Mouse (Mus musculus) hindbrain, embryonic 11.5 days (tissue): ENCODE data around the gene Tmprss4. TPM values are rescaled to one million over a fixed set of nuclear protein-coding genes. Genes with fewer than 3 reads are reported as not detected.

Experiments used
- ATAC-seq: fragments of 200-750 bp; cut with Nextera tagmentation; 2 replicates; pipeline ENCODE4 v1.8.0; 2017; ENCODE audit warnings: mild to moderate bottlenecking, moderate TSS enrichment, moderate library complexity; ENCODE audit not compliant: low FRiP score
- DNase-seq: peaks from one replicate; pipeline ENCODE4 v3.0.0-alpha.2; 2015; ENCODE audit warnings: low spot score
- H3K27ac ChIP-seq: fragments of 300-500 bp; sonication (generic); 2 replicates; pipeline ENCODE4 v1.5.1; 2014; ENCODE audit warnings: mild to moderate bottlenecking, low read depth, low read length
- H3K27me3 ChIP-seq: fragments of 300-500 bp; sonication (generic); 2 replicates; pipeline ENCODE4 v1.6.1; 2014; ENCODE audit warnings: mild to moderate bottlenecking, low read length, moderate library complexity, mixed read lengths; ENCODE audit not compliant: control insufficient read depth, insufficient read depth
- H3K36me3 ChIP-seq: fragments of 300-500 bp; sonication (generic); 2 replicates; pipeline ENCODE4 v1.6.1; 2014; ENCODE audit warnings: mild to moderate bottlenecking, low read length, moderate library complexity, mixed read lengths; ENCODE audit not compliant: control insufficient read depth, insufficient read depth
- H3K4me1 ChIP-seq: fragments of 300-500 bp; sonication (generic); replicated peaks from 2 replicates; pipeline ENCODE4 v1.6.1; 2014; ENCODE audit warnings: low read length, mixed read lengths; ENCODE audit not compliant: control insufficient read depth, insufficient read depth
- H3K4me2 ChIP-seq: fragments of 300-500 bp; sonication (generic); replicated peaks from 2 replicates; pipeline ENCODE4 v1.6.1; 2014; ENCODE audit warnings: mild to moderate bottlenecking, low read depth, low read length
- H3K4me3 ChIP-seq: fragments of 300-500 bp; sonication (generic); 2 replicates; pipeline ENCODE4 v1.5.1; 2014; ENCODE audit warnings: low read depth, low read length
- H3K9ac ChIP-seq: fragments of 300-500 bp; sonication (generic); 2 replicates; pipeline ENCODE4 v1.6.1; 2014; ENCODE audit warnings: low read depth, low read length
- H3K9me3 ChIP-seq: fragments of 300-500 bp; sonication (generic); 2 replicates; pipeline ENCODE4 v1.6.1; 2016; ENCODE audit warnings: low read length; ENCODE audit not compliant: control insufficient read depth
- WGBS: fragments of 180-500 bp; shearing (Covaris S2); extraction: QIAGEN DNeasy Blood & Tissue Kit; methylation state at CpG from one replicate; pipeline ENCODE4 v1.1.7; 2014; 5-methylcytosine and 5-hydroxymethylcytosine counted together
- polyA plus RNA-seq: library from polyadenylated mRNA; unstranded; fragments of >200 nt; fragmentation: Nextera tagmentation; extraction: Ambion mirVana; gene quantifications from 2 replicates; pipeline ENCODE4 v1.2.1, GENCODE M21; 2014

Tmprss4 gene
- polyA plus RNA-seq, 1 experiment from 2014 or later: not detected

DNA sequence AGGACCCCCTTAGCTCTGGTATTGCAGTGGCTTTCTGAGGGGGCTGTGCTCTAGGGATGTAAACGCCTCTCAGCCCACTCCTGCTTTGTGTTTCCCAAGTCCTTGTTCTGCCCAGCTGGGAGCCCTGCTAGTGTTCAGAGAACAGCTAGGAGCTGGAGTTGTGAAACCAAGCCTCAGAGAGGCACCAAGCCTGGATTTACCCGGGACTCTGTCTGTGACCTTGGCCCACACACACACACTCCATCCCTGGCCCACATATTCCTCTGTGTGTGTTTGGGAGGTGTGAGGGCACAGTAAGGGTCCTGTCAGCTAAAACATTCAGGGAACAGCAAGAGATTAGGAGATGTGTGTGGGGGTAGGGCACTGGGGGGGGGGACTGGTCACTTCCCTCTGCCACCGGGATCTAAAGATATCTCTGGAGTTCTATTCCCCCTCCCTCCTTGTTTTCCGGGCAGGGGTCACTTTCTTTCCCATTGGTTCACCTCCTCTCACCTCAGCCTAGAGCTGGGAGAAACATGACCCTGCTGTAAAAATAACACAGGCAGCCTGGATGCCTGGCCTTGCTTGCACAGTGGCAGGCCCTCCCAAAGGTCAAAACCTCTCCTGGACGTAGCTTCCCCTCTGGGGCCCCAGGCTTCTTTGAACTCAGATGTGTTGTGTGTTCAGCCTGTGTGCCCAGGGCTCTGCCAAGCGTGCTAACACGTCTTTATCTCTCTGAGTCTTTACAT, 67.3 kb downstream of the Tmprss4 start:
- DNase-seq: no peak

DNA sequence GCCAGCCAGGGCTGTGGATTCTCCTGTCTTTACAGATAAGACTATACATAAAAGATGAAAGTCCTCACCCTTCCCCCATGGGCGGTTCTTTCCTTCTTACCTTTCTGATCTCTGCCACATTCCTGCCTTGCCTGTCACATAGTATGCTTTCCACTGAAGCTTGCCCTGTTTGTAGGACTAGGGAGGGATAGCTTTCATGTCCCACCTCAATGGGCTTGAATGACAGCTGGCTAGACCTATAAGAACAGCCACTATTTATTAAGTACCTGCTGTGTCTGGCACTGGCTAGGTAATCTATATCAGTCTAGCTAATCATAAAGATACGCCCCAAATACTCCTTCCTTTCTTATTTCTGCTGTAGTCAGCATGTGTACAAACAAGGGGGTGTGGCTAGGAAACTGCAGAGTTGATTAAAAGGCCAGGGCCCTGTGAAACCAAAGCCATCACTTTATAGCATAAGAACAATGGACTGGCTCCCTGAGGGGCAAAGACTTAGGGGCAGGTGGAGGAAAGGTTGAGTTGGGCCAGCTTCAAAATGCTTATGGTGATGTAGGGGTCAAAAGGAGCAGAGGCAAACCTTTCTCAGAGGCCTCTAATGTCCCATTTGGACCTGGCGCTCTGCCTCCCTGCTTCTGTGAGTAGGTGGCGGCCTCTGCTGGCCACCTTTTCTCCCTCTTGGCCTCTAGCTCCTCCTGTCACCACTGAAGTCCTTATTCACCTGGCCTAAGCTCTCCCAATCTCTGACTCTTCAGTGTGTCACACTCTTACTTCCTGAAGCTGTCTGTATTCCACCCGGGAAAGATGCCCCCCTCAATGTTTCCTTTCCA, 70.2 kb downstream of the Tmprss4 start:
- Histone ChIP-seq H3K36me3 (no peaks in the 10 kb centered on the region), H3K9me3 (no peaks in the 10 kb centered on the region), H3K27me3 (peaks cover 30% of the 10 kb centered on the region), H3K27ac (no peak overlapping the region), H3K4me1 (0 out of 2 replicates have a peak, but pooled peaks cover 9% of the 10 kb centered on the region), H3K4me3 (no peak overlapping the region), H3K4me2 (no peak overlapping the region), H3K9ac (no peak overlapping the region)
- WGBS: 25% methylated on average over 5 of the region's 5 CpGs
- DNase-seq (no peak), ATAC-seq (no peak)

More for the DNA sequence above, 67.3 kb downstream of the Tmprss4 start:
- Histone ChIP-seq H3K9me3 (no peaks in the 10 kb centered on the region), H3K4me1 (0 out of 2 replicates have a peak, but pooled peaks cover 9% of the 10 kb centered on the region), H3K27ac (no peak overlapping the region), H3K4me3 (no peak overlapping the region), H3K36me3 (no peaks in the 10 kb centered on the region), H3K27me3 (peaks cover 54% of the 10 kb centered on the region), H3K4me2 (no peak overlapping the region), H3K9ac (no peak overlapping the region)
- no peak for ATAC-seq
- WGBS: 13% methylated on average over 7 of the region's 7 CpGs

DNA sequence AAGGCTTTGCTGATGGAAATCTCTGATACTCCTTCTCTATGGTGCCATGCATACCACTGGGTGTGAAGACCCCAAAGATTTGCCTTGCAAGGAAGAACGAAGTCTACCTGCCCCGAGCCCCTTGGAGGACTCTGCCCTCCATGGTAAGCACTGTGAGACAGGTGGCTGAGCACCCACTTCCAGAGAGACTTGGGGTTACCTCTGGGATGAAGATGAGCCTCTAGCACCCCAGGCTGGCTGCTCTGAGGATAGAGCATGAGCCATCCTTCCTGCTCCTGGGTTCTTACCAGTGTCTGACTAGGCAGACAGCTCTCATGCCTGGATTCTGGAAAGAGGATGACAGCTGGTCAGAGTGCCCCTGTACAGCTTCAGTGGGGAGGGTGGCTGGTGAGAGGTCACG, 73.8 kb downstream of the Tmprss4 start:
- Histone ChIP-seq H3K4me3 (no peak overlapping the region), H3K4me2 (no peak overlapping the region), H3K36me3 (no peaks in the 10 kb centered on the region), H3K27me3 (0 out of 2 replicates have a peak, but pooled peaks cover 5% of the 10 kb centered on the region), H3K9ac (no peak overlapping the region), H3K9me3 (no peaks in the 10 kb centered on the region), H3K4me1 (no peaks in the 10 kb centered on the region), H3K27ac (no peak overlapping the region)
- no peak for ATAC-seq
- no peak for DNase-seq
- 75% methylated on average over 3 of the region's 3 CpGs for WGBS

DNA sequence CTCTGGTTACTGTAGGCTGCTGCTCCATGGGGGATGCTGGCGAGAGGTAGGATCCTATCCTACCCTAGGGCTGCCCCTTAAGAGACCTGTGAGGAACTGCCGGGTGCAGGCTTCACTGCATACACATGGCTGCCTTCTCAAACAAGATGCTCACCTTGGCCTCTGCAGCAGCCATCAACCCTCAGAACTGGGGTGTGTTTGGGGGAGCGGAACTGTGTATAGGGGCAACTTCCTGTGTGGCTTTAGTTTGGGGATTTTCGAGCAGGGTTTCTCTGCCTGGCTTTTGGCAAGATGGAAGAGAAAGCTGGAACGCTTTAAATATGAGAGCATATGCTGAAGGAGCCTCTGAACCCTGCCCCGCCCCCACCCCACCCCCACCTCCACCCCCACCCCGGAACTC, 77.0 kb downstream of the Tmprss4 start:
- Histone ChIP-seq H3K9ac (no peak overlapping the region), H3K4me1 (no peaks in the 10 kb centered on the region), H3K27ac (no peak overlapping the region), H3K9me3 (no peaks in the 10 kb centered on the region), H3K27me3 (no peaks in the 10 kb centered on the region), H3K4me2 (no peak overlapping the region), H3K4me3 (no peak overlapping the region), H3K36me3 (no peaks in the 10 kb centered on the region)
- 65% methylated on average over 7 of the region's 7 CpGs for WGBS
- DNase-seq (no peak), ATAC-seq (no peak)

DNA sequence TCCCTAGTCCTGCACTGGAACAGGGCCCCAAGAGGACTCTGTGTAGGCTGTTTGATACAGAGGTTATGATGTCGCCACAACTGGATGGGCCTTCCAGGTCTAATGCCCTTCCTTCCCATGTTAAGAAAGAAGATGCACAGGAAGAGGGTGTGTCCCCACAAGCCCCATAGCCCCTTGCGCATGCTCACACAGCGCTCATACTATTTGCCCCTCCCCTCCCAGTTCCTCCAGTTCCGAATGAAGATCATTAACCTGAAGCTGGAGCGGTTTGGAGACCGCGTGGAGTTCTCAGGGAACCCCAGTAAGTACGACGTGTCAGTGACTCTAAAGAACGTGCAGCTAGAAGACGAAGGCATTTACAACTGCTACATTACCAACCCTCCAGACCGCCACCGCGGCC, 78.7 kb downstream of the Tmprss4 start:
- DNase-seq: no peak
- H3K27me3 ChIP-seq: no peaks in the 10 kb centered on the region; the same call in 1 of the 2 replicates
- no peak overlapping the region for H3K9ac ChIP-seq
- H3K4me1 ChIP-seq: no peaks in the 10 kb centered on the region
- 95% methylated on average over 14 of the region's 14 CpGs for WGBS
- no peaks in the 10 kb centered on the region for H3K9me3 ChIP-seq
- no peak overlapping the region for H3K4me3 ChIP-seq
- no peak for ATAC-seq
- no peak overlapping the region for H3K27ac ChIP-seq
- no peaks in the 10 kb centered on the region for H3K36me3 ChIP-seq
- no peak overlapping the region for H3K4me2 ChIP-seq

Other genes with a start within 250 kb of the Tmprss4 start
- gene Ube4a, start 238.5 kb downstream of the Tmprss4 start, polyA plus RNA-seq: 36.4 and 47.3 TPM in 2 replicates
- gene Cd3g, start 223.7 kb downstream of the Tmprss4 start, polyA plus RNA-seq: not detected in 2 replicates
- gene Cd3d, start 222.3 kb downstream of the Tmprss4 start, polyA plus RNA-seq: not detected in 2 replicates
- gene Cd3e, start 194.5 kb downstream of the Tmprss4 start, polyA plus RNA-seq: not detected in 2 replicates
- gene Mpzl2, start 164.3 kb downstream of the Tmprss4 start, polyA plus RNA-seq: 2.6 and 3.8 TPM in 2 replicates
- gene Mpzl3, start 148.9 kb downstream of the Tmprss4 start, polyA plus RNA-seq: 1.7 and 2.8 TPM in 2 replicates
- 0.31 and 0.36 TPM in 2 replicates for gene Jaml, start 124.9 kb downstream of the Tmprss4 start, polyA plus RNA-seq
- gene Scn2b, start 86.3 kb downstream of the Tmprss4 start, polyA plus RNA-seq: 3.8 and 4.7 TPM in 2 replicates
- 0.12 and 0.14 TPM in 2 replicates for gene Scn4b, start 65.7 kb downstream of the Tmprss4 start, polyA plus RNA-seq
- not detected in 2 replicates for gene BC049352, start 22.1 kb downstream of the Tmprss4 start, polyA plus RNA-seq
- 0.49 and 0.51 TPM in 2 replicates for gene Il10ra, start 65.1 kb upstream of the Tmprss4 start, polyA plus RNA-seq
- gene Tmprss13, start 115.0 kb upstream of the Tmprss4 start, polyA plus RNA-seq: 0.06 and 0.19 TPM in 2 replicates
- gene Fxyd6, start 166.1 kb upstream of the Tmprss4 start, polyA plus RNA-seq: 108 and 111 TPM in 2 replicates
- gene Fxyd2, start 195.6 kb upstream of the Tmprss4 start, polyA plus RNA-seq: 1.0 and 1.5 TPM in 2 replicates
- 0.52 and 0.80 TPM in 2 replicates for gene Dscaml1, start 222.5 kb upstream of the Tmprss4 start, polyA plus RNA-seq